Mouse (Mus musculus) CH12.LX (cell line): ENCODE measurements around the gene Kcnma1.

Experiments used
- CTCF ChIP-seq, 2 experiments: IDR thresholded peaks in 1 of 2; conservative IDR thresholded peaks in 1 of 2; 2 replicates each; pipeline ENCODE4 v1.5.1; 2011 to 2012; ENCODE audit warnings: low read depth in 2 of 2, low read length in 2 of 2, improper control_type of control experiment in 1 of 2, inconsistent platforms in 1 of 2, mild to moderate bottlenecking in 1 of 2, moderate library complexity in 1 of 2
- MAX ChIP-seq: IDR thresholded peaks from 2 replicates; pipeline ENCODE4 v1.6.1; 2011; ENCODE audit warnings: low read length, improper control_type of control experiment
- MXI1 ChIP-seq: IDR thresholded peaks from 2 replicates; pipeline ENCODE4 v1.6.1; 2011; ENCODE audit warnings: mild to moderate bottlenecking, low read depth, low read length, improper control_type of control experiment
- PAX5 ChIP-seq: IDR thresholded peaks from 2 replicates; pipeline ENCODE4 v1.6.1; 2012; ENCODE audit warnings: low read length, inconsistent platforms, mixed read lengths
- POLR2A ChIP-seq: IDR thresholded peaks from 2 replicates; pipeline ENCODE4 v1.6.1; 2011; ENCODE audit warnings: low read depth, mild to moderate bottlenecking, improper control_type of control experiment, low read length

GRCm38 (mm10) chr14:23300443-23300842 is 713.8 kb downstream of the Kcnma1 start:
- TF ChIP-seq MXI1 = no peak
- TF ChIP-seq POLR2A = no peak
- TF ChIP-seq MAX = no peak
- no peak for TF ChIP-seq PAX5
- no peak for TF ChIP-seq CTCF (conservative IDR thresholded peaks at IDR 0.05 in 1 of 2, IDR thresholded peaks at IDR 0.05 in 1 of 2; ENCODE audit: low read depth in 2 of 2, low read length in 2 of 2)
